Mouse (Mus musculus) lung, postnatal 36 days (tissue): ENCODE measurements around the gene Borcs7.

Experiments used
- DNase-seq: peaks from one replicate; pipeline ENCODE4 v3.0.0; 2022; ENCODE audit warnings: mixed read lengths

The Borcs7 gene

GRCm38 (mm10) chr19:46665474-46665873 is 24.2 kb upstream of the Borcs7 start:
- DNase-seq = no peak

DNA sequence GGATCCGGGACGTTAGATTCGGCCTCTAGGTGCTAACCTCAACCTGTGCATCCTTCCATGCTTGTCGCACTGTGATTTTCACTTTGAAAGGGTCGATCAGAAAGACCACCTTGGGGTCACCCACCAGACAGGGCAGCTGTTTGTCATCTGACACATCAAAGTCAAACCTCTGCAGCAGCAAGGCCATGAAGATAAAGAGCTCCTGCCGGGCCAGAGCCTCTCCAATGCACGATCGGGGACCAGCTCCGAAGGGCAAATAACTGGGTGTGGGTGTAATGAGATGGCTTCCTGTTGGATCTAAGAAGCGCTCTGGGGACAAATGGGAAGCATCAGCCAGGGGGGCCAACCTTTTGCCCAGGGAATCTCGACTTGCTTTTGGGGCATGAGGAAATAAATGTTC is 22.4 kb upstream of the Borcs7 start:
- DNase-seq = no peak

DNA sequence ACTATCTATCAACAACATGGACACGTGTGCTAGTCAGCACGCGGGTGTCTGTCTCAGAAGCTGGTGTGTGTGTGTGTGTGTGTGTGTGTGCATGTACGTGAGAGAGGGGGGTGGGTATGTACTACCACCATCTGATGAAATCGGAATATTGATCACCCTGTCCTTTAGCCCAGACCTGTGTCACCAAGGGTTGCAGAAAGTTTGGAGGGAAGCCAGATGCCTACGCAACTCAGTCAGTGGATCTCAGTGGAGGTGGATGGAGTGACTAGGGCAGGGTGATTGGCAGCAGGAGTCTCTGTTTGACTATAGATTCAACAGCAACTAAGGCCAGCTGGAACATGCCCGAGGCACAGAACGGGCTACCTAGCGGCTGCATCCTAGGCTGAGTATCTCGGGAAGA is 21.4 kb upstream of the Borcs7 start:
- no peak for DNase-seq

DNA sequence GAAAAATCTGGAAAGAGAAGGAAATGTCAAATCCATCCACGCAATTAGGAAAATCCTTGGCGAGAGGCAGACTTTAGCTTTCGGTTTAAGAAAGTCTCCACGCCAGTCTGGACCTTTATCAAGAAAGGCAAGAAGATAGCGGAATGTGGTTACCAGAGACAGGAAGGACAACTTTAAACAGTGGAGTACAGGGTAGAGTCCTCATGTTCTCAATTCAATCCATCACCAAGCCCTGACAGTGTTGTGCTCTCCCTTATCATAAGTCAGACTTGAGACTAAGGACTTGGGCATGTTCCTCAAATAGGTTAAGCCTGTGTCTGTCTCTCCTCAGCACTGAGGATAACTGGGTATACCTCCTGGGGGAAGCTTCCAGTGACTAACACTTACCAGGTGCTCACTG is 19.9 kb upstream of the Borcs7 start:
- no peak for DNase-seq

GRCm38 (mm10) chr19:46670691-46671090 is 19.0 kb upstream of the Borcs7 start:
- peak; percentile 63 for DNase-seq

DNA sequence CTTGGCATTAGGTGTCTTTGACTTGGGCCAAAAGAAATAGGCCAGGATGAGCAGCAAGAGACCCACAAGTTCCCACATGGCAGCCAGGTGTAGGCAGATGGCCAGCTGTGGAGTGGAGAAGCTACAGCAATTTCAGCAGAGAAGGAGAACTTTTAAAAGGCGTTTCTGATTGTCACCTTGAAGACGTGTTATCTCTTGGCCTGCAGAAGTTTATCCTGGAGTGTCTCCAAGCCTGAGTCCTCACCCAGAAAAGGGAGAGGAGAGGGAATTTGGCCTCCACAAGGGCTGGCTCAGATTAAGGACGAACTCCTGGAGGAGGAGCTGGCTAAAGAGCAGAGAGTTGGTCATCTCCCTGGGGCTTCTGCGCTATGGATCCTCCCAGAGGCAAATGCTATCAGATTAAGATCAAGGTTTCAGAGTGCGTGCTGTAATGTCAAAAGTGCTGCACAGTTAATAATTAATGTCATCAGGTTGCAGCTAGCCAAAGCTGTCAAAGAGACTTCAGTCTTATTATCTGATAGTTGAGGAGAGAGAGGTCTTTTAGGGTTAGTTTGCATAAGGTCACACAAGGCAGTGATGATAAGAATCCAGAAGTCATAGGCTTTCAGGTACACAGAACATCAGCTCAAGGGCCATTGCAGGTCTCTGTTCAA is 16.8 kb upstream of the Borcs7 start, which contains the start of gene Cyp17a1:
Gene Cyp17a1 (minus strand): TSS at position 407 of the 653 bp plus-strand sequence.
- no peak for DNase-seq

DNA sequence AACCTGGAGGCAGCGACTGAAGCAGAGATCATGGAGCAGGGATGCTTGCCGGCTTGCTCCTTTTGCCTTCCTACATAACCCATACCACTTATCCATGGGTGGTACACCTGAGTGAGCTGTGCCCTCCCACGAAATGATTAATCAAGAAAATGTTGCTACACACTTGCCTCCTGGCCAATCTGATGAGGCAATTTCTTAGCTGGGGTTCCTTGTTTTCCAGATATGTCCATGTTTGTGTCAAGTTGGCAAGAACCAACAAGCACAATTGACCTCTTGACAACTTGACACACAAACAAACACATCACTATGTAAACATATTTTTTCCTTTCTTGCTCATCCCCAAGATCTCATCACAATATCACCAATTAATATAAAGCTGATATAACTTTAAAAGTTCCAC is 14.1 kb upstream of the Borcs7 start:
- no peak for DNase-seq

GRCm38 (mm10) chr19:46679720-46680383 is 9.9 kb upstream of the Borcs7 start:
- DNase-seq = no peak

GRCm38 (mm10) chr19:46690387-46690786 is 681 bp downstream of the Borcs7 start:
- DNase-seq = no peak

- no peak for DNase-seq
These were observed 1.4 kb downstream of the Borcs7 start for GRCm38 (mm10) chr19:46691078-46691477.

DNA sequence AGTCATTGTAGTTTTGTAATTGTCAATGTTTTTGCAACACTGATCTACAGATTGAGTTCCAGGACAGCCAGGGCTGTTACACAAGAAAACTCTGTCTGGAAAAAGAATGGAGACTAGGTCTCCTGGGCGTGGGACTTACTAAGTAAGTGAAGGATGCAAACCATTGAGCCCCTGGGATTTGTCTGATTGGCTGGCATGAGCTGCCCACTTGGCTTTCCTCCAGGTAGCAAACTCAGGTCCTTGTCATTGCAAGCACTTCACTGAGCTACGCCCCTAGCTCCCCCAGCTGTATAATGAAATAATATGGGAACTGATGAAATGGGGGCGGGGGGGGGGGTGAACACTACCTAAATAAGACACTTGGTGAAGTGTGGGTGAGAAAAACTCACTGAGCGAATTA is 3.4 kb downstream of the Borcs7 start:
- no peak for DNase-seq

- DNase-seq = no peak
These were observed 6.8 kb downstream of the Borcs7 start for GRCm38 (mm10) chr19:46696482-46696881.

GRCm38 (mm10) chr19:46696943-46697342 is 7.2 kb downstream of the Borcs7 start:
- no peak for DNase-seq

- DNase-seq = peak; percentile 21
These were observed 8.3 kb downstream of the Borcs7 start for GRCm38 (mm10) chr19:46697840-46698517.

DNA sequence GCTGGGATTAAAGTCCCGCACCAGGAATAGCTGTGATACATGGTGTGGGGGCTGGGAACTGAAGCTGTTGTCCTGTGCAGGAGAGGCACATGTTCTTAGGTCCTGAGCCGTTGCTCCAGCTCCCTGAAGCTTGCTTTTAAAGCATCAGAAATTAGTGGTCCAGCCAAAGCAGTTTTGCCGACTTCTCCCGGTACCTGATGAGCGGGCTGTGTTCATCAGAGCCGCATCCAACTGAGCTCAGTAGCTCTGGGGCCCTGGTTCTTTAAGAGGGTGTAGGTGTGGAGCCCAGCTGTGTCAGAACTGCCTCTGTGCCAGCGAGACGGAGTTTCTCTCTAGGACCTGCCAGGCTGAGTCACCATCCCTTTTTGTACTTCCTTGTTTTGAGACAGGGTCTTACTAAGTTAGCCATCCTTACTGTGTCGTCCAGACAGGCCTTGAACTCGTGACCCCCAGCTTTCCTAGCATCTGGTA is 9.3 kb downstream of the Borcs7 start:
- no peak for DNase-seq

DNA sequence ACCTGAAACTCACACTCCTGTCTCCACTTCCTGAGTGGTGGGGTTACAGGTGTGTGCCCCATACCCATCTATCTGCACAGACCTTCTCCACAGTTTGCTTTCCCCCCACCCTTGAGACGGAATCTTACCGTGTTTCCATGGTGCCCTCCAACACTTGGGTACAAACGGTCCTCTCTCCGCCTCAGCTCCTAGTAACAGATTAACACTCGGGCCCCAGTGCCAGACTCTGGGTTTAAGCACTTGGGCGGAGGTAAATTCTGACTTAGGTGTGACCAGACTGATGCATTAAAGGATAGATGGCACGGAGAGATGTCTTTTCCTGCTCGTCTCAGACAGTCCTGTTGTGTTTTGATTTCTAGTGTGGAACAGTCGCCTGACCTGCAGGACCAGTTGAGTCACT is 11.4 kb downstream of the Borcs7 start:
- no peak for DNase-seq

DNA sequence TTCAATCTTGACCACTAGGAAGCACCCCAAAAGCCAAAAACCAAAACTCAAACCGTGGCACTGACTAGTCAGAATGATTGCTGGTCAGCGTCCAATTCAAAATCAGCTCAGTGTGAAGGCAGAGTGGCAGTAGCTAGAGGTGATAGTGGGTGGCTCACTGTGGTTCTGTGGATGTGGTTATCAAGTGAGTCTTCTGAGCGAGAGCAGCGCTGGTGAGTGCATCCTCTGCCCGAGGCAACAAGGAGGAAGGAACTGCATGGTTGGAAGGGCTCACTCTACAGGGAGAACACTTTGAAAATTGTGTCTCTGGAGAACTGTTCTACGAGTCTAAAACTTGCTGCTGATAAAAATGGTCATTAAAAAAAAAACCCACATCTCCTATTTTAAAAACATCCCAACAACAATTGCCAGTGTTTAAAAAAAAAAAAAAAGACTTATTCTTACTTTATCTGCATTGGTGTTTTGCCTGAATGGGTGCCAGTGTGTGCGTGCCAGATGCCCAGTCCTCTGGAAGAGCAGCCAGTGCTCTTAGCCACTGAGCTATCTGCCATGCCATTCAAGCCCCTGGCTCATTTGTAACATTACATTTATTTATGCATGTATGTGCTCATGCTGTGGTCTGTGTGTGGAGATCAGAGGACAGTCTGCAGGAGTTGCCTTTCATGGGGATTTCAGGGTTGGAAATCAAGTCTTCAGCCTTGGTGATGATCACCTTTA is 16.2 kb downstream of the Borcs7 start:
- no peak for DNase-seq

GRCm38 (mm10) chr19:46706540-46707295 is 17.0 kb downstream of the Borcs7 start:
- no peak for DNase-seq

GRCm38 (mm10) chr19:46707296-46708151 is 17.8 kb downstream of the Borcs7 start, which contains the start of gene As3mt:
As3mt (plus strand) TSS chr19:46707458.
- DNase-seq = peak; percentile 86

GRCm38 (mm10) chr19:46710614-46711013 is 20.9 kb downstream of the Borcs7 start:
- no peak for DNase-seq

- no peak for DNase-seq
These were observed 24.5 kb downstream of the Borcs7 start for GRCm38 (mm10) chr19:46714234-46714633.
